Mouse (Mus musculus): ENCODE data around the gene Ncbp2.

Gene Ncbp2

GRCm38 (mm10) chr16:31948345-31948774, at the start of gene Ncbp2, which contains the start of gene 0610012G03Rik:
Ncbp2 (plus strand) TSS chr16:31948513.
0610012G03Rik (minus strand) TSS chr16:31948494.
- in situ Hi-C loops (cut with MboI, MseI) = loop anchor here in 1 of 2 experiments (10.0 kb wide), 1 partner anchor 156 kb away; no protein-coding TSS in a partner anchor

GRCm38 (mm10) chr16:31898546-31899326, 49.6 kb upstream of the Ncbp2 start:
- in situ Hi-C loops (cut with MboI, MseI) = loop anchor here in 1 of 2 experiments (5.0 kb wide), 1 partner anchor 1669 kb away; no protein-coding TSS in a partner anchor

DNA sequence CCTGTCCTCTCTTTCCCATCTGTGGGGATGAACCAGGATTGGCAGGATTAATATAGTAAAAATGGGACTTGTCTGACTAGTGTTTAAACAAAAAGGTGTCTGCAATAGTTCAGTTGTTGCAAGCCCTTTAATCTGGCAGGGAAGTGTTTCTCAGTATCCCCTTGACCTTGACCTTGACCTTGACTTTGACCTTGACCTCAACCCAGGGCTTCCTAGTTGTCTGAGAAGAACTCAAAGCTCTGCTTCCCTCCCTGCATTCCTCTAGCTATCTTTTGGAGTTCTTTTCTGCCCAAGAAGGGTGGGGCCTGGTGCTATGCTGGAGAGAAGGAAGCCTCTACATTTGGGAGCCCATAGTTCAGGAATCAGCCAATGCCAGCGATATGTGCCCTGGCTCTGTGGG, 46.4 kb upstream of the Ncbp2 start:
- in situ Hi-C loops (cut with MboI, MseI) = no loop called here

DNA sequence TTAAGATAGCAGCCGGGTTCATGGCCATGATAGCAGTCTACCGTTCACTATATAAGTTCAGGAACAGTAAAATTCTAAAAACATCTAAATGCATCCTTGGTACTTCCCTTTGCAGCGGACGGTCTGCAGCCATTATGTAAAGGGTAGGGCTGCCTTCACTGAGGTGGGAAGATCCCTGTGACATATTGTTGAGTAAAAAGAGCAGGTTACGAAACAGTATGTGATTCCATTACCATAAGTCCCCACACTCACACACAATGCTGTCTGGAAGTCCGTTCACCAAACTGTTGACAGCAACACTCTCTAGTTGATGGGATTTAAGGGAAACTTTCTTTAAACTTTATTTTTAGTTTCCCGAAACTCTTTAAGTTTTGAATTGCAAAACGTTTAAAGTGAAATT, 45.1 kb upstream of the Ncbp2 start:
- in situ Hi-C loops (cut with MboI, MseI) = no loop called here

GRCm38 (mm10) chr16:31905331-31905730, 43.0 kb upstream of the Ncbp2 start:
- in situ Hi-C loops (cut with MboI, MseI) = no loop called here

DNA sequence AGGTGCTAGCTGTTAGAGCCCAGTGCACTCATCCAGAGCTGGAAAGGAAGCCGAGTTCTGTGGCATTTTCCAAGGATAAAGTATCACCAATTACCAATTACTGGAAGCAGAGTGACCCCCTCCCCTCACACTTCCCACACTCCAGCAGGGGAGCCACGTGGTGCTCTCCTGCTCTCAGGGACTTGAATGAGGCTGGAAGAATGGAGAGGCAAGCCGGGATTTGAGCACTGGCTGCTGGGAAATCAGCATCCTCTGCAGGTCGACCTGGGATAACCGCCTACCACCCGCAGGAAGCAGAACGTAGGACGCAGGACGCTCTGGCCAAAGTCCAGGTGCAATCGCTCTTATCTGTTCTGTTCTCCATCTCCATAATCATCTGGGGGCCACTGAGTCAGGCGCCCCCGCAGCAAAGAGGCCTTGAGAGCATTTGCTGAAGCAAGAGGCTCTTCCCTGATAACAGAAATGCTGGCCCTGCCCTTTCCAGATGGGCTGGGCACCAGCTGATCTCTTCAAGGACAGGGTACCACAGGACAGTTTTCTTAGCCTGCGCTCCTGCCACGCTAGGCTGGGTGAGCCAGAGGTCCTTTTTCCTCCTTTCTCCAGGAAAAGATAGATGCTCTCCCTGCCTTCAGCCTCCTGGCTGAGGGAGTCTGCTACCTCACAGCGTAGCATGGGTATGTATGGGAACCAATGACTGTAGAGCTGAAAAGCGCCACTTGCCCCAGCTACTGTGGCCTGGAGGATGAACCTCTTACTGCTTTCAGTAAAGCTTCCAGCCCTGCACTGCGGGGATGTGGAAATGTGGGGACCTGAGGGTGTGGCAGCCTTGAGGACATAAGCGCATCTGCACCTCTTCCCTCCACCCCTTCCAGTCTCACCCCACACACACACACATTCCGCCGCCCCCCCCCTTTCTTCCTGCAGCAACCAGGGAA, 42.2 kb upstream of the Ncbp2 start:
- in situ Hi-C loops (cut with MboI, MseI) = no loop called here

- in situ Hi-C loops (cut with MboI, MseI) = no loop called here
Observed at GRCm38 (mm10) chr16:31906896-31907295, 41.4 kb upstream of the Ncbp2 start.

- in situ Hi-C loops (cut with MboI, MseI) = no loop called here
Observed at GRCm38 (mm10) chr16:31908959-31909358, 39.4 kb upstream of the Ncbp2 start.

DNA sequence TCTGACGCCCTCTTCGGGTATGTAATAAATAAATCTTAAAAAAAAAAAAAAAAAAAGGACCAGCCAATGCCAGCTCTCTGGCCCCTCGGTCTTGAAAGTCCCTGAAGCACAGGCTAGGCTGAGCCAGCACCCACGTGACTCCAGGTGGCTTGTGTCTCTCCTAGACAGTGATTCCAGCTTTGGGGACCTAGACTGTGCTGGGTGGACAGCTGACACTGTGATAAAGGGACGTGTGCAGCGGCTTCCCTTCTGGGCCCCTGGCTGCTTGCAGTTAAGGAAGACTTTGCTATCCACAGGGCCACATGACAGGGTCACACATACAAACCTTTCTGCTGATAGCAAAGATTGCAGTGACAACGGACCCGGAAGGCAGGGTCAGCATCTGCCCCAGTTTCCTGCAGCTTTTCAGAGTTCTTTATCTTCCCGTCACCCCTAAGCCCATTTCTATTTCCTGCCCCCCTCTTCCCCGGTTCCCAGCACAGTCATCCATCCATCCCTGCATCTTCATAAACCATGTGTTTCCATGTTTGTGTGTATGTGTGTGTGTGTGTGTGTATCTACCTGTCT, 37.9 kb upstream of the Ncbp2 start:
- in situ Hi-C loops (cut with MboI, MseI) = loop anchor here in 1 of 2 experiments (10.0 kb wide), 1 partner anchor 456 kb away; no protein-coding TSS in a partner anchor

DNA sequence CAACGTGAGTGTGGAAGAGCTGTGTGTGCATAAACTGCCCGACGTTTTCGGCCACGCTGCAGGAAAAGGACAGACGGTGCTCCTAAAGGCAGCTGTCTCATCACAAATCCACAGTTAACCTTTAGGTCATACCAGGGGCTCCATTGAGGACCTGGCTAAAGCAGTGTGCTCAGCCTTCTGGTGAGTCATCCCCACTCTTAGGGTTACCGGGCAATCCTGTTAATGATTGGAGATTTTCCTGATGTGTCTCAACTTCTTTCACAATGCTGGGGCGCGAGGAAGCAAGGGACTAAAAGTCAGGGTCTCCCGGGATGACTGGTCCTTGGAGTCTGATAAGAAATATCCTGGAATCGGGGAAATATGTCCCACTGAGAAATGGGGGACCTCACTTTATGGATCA, 30.5 kb upstream of the Ncbp2 start:
- in situ Hi-C loops (cut with MboI, MseI) = loop anchor here (5.0 to 10.0 kb wide), 3 partner anchors 40 to 463 kb away; partner anchors contain the start of gene Meltf (in 1 of the 2)

DNA sequence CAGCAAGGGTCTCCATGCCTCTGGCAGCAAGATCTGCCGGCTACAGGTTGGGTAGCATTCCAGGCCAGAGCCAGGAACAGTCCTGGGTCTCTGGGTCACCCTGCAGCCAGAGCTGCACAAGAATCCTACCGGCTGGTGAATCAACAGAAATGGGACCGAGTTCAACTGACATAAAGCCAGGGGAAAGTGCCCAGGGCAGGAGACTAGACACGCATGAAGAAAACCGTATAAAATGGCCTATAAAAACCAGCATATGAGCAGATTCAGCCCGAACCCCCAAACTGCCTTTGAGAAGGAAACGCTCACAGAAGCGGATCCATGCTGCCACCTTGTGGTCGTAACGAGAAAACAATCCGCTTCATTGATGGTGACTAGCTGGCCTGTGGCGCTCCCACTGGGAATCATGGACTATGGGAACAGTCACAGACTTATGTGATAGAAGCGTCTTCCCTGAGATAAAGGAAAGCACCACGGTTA, 30.0 kb upstream of the Ncbp2 start:
- in situ Hi-C loops (cut with MboI, MseI) = loop anchor here (5.0 to 10.0 kb wide), 3 partner anchors 41 to 463 kb away; partner anchors contain the start of gene Meltf (in 1 of the 2)

GRCm38 (mm10) chr16:31924368-31924767, 23.9 kb upstream of the Ncbp2 start:
- in situ Hi-C loops (cut with MboI, MseI) = no loop called here

- in situ Hi-C loops (cut with MboI, MseI) = no loop called here
Observed at GRCm38 (mm10) chr16:31926091-31926490, 22.2 kb upstream of the Ncbp2 start.

DNA sequence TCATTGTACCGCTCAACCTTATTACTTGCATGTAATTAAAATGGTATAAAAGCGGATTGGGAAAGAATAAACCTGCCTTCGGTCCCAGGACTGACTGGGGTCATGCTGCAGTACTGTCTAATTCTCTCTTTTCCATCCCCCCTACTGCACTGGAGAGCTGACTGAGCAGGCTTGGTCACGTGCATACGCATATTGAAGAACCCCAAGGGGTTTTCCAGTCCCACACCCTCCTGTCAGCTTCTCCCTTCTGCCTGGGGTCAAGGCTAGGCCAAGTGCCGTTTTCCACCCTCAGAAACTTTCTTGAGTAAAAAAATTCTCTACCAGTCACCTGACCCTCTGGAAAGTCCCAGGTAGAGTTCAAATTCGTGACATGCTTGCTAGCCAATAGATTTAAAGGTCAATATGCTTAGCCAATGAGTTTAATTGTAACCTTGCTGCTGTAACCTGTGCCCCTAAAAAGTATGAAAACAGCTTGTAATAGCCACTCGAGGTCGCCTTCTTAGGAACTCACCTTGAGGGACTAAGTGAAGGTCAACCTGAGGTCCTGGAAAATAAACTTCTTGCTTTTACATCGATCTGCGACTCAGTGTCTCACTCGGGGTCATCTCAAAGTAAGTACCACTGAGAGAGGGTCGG, 21.6 kb upstream of the Ncbp2 start:
- in situ Hi-C loops (cut with MboI, MseI) = no loop called here

DNA sequence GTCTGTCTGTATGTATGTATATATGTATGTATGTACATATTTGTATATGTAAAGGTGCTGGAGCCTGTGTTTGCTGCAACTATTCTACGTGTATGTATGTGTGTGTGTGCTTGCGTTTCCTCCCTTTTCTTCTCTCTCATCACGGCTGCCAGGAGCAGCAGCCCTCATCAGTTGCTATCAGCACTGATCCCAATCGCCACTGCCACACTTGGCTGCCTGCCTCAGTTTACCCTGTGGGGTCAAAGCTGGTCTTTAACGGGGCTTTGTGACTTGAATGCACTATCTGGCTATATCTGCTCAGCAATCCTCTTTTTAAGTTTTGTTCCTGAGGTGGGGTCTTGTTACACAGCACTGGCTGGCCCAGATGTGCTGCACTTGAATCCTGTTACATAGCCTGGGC, 20.9 kb upstream of the Ncbp2 start:
- in situ Hi-C loops (cut with MboI, MseI) = no loop called here

DNA sequence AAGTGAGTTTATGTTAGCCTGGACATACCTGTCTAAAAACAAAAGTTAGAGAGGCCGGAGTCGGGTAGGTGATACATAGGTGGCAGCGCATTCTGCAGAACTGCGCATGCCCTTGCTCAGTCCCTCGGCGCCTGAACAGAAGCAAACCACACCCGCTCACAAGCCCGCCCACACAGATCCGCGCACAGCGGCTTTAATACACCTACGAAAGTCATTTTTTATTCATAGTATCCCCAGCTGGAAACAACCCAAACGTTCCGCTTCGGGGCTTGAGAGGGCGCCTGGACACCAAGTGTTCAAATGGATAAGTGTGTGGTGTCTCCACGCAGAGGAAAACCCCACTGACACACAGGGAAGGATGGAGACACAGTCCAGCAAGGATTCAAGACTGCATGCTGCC, 17.0 kb upstream of the Ncbp2 start:
- in situ Hi-C loops (cut with MboI, MseI) = no loop called here

DNA sequence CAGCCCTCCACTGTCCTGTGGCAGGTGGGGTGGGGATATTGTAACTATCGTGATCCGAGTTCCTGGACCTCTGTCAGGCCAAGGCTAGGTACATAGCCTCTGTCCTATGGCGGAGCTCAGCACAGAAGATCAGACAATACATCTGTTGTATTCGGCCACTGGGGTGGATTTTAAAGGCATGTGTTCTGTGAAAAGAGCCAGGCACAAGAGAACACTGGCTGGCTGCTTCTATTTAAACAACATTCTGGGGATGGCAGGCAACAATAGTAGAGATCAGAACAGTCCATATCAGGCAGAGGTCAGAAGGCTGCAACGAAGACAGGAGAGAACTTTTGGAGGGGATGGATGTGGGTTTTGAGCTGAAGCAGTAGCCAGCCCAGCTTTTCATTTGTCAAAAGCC, 16.1 kb upstream of the Ncbp2 start:
- in situ Hi-C loops (cut with MboI, MseI) = no loop called here

- in situ Hi-C loops (cut with MboI, MseI) = no loop called here
Observed at GRCm38 (mm10) chr16:31932840-31933697, 15.2 kb upstream of the Ncbp2 start.

- in situ Hi-C loops (cut with MboI, MseI) = no loop called here
Observed at GRCm38 (mm10) chr16:31933751-31934549, 14.4 kb upstream of the Ncbp2 start, which contains the start of gene Pigz. Pigz (plus strand) TSS chr16:31933851.
